1 mouse cellular context compared by ENCODE assay signal in the genomic region with DNA sequence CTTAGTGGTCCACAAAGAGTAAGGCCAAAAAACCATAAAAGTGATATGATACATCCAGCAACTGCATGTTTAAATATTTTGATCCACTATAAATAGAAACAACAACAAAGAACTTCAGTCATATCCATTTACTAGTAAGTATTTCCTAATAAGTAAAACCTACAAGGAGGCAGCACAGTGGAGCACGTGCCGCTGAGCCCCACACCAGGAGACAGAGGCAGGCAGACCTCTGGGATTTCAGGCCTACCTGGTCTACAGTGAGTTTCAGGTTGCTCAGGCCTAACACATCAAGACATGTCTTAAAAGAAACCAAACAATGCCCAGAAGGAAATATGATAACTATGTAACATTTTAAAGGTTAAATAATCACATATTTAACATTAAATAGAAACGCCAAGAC.
TF ChIP-seq lines count a peak whose summit lies in the region.

No protein-coding gene starts in this region.

TF ChIP-seq in MEL, 35 proteins besides CTCF, POLR2A, EP300 and RAD21 (continued from another document):
- TF ChIP-seq RCOR1 (IDR thresholded peaks at IDR 0.05; ENCODE audit: low read depth, low read length), result no peak
- TF ChIP-seq CHD2 (IDR thresholded peaks at IDR 0.05; ENCODE audit: low read length), result no peak
- no peak for TF ChIP-seq ZNF384 (IDR thresholded peaks at IDR 0.05; ENCODE audit: low read depth, low read length)
- TF ChIP-seq POLR2AphosphoS2 (IDR thresholded peaks at IDR 0.05; ENCODE audit: low read length), result no peak
- TF ChIP-seq ZC3H11A (IDR thresholded peaks at IDR 0.05; ENCODE audit: low read depth, low read length), result no peak
- no peak for TF ChIP-seq MXI1 (IDR thresholded peaks at IDR 0.05; ENCODE audit: low read depth, low read length)
- TF ChIP-seq SIN3A (IDR thresholded peaks at IDR 0.05; ENCODE audit: low read length), result no peak
- TF ChIP-seq TAL1 (IDR thresholded peaks at IDR 0.05; ENCODE audit: low read length), result no peak
- no peak for TF ChIP-seq MYC (IDR thresholded peaks at IDR 0.05; ENCODE audit: low read depth, low read length)
- TF ChIP-seq MAFK (IDR thresholded peaks at IDR 0.05; ENCODE audit: borderline replicate concordance, low read depth, low read length), result no peak
- TF ChIP-seq ETS1 (IDR thresholded peaks at IDR 0.05; ENCODE audit: low read depth, low read length), result no peak
- no peak for TF ChIP-seq KAT2A (conservative IDR thresholded peaks at IDR 0.05; ENCODE audit: low read depth, low read length)
- no peak for TF ChIP-seq MYB (IDR thresholded peaks at IDR 0.05; ENCODE audit: low read depth, low read length)
TF ChIP-seq in MEL: peak in this region for 0.
